Mouse (Mus musculus): ENCODE data around the gene Macrod2. TPM values are rescaled to one million over a fixed set of nuclear protein-coding genes. Genes with fewer than 3 reads are reported as not detected.

Macrod2 gene
- polyA plus RNA-seq, 1 experiment from 2014 or later, result 38.0 TPM

DNA sequence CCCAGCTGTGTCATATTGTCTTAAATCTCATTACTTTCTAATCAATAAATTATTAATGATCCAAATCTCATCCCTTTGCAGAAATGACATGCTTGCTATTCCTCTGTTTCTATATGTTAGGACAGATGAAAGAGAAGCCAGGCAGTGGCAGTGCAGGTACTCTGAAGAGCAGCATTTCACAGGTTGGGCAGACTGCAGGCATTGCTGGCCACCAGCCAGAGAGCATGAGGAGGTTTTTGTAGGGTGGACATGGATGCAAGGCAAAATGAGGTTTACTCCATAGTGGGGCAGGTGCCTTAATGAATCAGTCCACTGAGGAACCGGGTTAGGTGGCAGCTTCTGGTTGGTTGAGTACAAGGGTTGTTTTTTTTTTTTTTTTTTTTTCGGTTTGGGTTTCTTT, 1778.9 kb downstream of the Macrod2 start:
- 80% methylated on average over 2 of the region's 2 CpGs for WGBS
- Histone ChIP-seq H3K4me1 (replicated peaks) (no peaks in the 10 kb centered on the region), H3K36me3 (no peaks in the 10 kb centered on the region), H3K9me3 (no peaks in the 10 kb centered on the region), H3K27ac (no peak overlapping the region), H3K27me3 (ENCODE audit: insufficient read depth, poor library complexity, severe bottlenecking) (no peaks in the 10 kb centered on the region), H3K4me3 (no peak overlapping the region)
- no peak for DNase-seq (ENCODE audit: low spot score)

DNA sequence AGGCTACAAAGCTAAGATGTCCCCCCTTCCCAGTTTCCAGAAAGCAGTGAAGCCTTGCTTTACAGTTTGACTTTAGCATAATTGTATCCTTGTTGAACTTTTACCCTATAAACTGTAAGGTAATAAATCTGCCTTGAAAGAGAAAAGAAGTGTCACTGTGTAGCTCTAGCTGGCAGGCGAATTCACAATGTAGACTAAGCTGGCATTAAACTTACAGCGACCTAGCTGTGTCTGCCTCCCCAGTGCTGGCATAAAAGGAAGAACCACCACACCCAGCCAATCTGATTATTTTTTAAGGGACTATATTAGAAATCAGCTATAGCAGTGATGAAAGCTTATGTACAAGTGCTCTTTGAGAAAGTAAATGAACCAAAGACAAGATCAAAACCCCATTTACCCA, 1791.8 kb downstream of the Macrod2 start:
- Histone ChIP-seq H3K27ac (no peak overlapping the region), H3K4me1 (replicated peaks) (peaks cover 13% of the 10 kb centered on the region), H3K9me3 (no peaks in the 10 kb centered on the region), H3K27me3 (ENCODE audit: insufficient read depth, poor library complexity, severe bottlenecking) (no peaks in the 10 kb centered on the region), H3K4me3 (no peak overlapping the region), H3K36me3 (no peaks in the 10 kb centered on the region)
- 72% methylated on average over 2 of the region's 2 CpGs for WGBS
- DNase-seq (ENCODE audit: low spot score), result no peak

DNA sequence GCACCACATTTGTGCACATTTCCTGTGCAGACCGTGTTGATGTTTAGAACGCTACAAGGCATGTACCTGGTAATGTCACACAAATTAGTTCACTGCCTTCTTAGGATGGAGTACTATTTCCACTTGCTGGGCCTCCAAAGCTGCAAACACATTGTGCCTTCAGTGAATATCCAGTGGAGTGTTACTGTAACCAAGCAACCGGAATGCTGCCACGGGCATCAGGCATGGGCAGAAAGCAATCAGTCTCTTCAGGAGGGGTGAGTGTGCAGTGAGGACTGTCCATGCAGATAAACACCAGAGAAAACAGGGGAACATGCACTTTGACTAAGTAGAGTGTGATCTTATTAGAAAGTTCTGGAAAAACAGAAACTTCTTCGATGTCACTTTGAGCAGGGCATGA, 1792.3 kb downstream of the Macrod2 start:
- Histone ChIP-seq H3K27me3 (ENCODE audit: insufficient read depth, poor library complexity, severe bottlenecking) (no peaks in the 10 kb centered on the region), H3K27ac (no peak overlapping the region)

DNA sequence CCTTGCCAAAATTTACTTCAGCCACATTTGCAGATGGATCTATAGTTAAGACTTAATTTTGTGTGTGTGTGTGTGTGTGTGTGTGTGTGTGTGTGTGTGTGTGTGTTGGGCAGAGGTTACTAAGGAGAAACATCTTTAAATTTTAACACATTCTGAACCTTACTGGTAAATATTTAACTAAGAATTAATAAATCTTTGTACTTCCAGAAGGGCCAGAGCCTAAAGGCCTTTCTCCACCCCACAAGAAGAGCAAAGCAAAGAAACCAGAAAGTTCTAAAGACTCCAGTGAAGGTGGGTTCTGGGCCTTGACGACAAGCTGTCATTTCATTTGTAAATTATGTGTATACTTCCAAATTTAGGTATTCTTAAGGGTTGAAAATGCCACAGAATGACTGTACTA, 1822.3 kb downstream of the Macrod2 start:
- Histone ChIP-seq H3K27me3 (ENCODE audit: insufficient read depth, poor library complexity, severe bottlenecking) (no peaks in the 10 kb centered on the region), H3K9me3 (no peaks in the 10 kb centered on the region), H3K36me3 (no peaks in the 10 kb centered on the region), H3K4me1 (replicated peaks) (no peaks in the 10 kb centered on the region), H3K27ac (no peak overlapping the region), H3K4me3 (no peak overlapping the region)
- no peak for DNase-seq (ENCODE audit: low spot score)
- 87% methylated on average over 1 of the region's 1 CpGs for WGBS

More for the DNA sequence above, 1792.3 kb downstream of the Macrod2 start:
- DNase-seq (ENCODE audit: low spot score), result peak; percentile 39
- Histone ChIP-seq H3K4me1 (replicated peaks) (peaks cover 13% of the 10 kb centered on the region), H3K9me3 (no peaks in the 10 kb centered on the region), H3K36me3 (no peaks in the 10 kb centered on the region), H3K4me3 (no peak overlapping the region)
- 43% methylated on average over 5 of the region's 5 CpGs for WGBS

DNA sequence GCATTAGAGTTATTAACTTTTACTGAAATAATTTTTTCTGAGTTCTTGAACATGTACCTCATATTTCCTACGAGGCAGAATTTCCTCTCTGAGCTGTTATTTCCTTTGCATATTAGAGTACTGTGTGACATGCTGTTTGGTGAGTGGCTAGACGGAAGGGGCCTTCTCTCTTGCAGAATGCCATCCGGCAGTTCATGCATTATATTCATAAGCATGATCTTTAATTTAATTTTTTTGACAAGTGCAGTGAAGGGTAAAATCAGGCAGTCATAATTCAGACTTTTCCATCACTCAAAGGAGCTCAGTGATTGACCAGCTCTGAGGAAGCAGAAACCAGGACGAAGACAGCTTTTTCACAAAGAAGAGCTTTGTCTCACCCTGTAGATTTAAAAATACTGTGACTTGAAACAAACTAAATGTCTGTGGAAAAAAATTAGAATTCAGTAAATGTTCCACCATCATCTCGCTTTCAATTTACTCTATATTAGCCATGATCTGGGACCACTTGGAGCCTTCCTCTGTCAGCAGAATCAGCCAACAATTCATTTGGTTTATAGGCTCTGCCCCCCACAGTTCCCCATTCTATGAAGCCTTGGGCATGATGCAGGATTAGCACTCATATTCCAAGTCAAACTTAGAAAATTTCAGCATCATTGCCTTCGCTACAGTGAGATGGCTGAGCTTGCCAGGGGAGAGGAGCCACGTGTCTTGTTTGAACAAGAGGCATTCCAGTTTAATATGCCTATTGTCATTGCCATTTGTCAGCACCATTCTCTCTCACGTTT, 1827.2 kb downstream of the Macrod2 start:
- no peak for DNase-seq (ENCODE audit: low spot score)
- Histone ChIP-seq H3K4me3 (no peak overlapping the region), H3K27me3 (ENCODE audit: insufficient read depth, poor library complexity, severe bottlenecking) (no peaks in the 10 kb centered on the region), H3K4me1 (replicated peaks) (no peaks in the 10 kb centered on the region), H3K9me3 (no peaks in the 10 kb centered on the region), H3K36me3 (no peaks in the 10 kb centered on the region), H3K27ac (no peak overlapping the region)
- 83% methylated on average over 8 of the region's 8 CpGs for WGBS

DNA sequence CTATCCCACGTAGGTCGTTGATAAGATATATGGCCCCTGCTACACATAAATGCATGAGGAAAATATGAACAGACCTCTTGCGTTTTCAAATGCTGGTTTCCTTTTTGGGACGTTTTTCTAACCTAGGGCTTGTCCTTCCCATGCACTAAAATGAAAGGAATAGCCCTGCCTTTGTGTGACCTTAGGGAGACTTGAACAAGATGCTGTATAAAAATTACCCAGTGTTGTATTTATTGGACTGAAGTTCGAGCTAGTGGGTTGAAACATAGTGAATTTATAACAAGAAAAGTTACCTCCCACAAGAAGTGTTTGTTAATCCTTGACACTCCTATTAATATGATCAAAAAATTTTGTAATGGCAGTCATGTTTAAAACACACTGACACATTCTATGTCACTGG, 1827.8 kb downstream of the Macrod2 start:
- Histone ChIP-seq H3K9me3 (no peaks in the 10 kb centered on the region), H3K4me1 (replicated peaks) (no peaks in the 10 kb centered on the region), H3K4me3 (no peak overlapping the region), H3K27me3 (ENCODE audit: insufficient read depth, poor library complexity, severe bottlenecking) (no peaks in the 10 kb centered on the region), H3K27ac (no peak overlapping the region), H3K36me3 (no peaks in the 10 kb centered on the region)
- WGBS, result 83% methylated on average over 5 of the region's 5 CpGs
- no peak for DNase-seq (ENCODE audit: low spot score)

DNA sequence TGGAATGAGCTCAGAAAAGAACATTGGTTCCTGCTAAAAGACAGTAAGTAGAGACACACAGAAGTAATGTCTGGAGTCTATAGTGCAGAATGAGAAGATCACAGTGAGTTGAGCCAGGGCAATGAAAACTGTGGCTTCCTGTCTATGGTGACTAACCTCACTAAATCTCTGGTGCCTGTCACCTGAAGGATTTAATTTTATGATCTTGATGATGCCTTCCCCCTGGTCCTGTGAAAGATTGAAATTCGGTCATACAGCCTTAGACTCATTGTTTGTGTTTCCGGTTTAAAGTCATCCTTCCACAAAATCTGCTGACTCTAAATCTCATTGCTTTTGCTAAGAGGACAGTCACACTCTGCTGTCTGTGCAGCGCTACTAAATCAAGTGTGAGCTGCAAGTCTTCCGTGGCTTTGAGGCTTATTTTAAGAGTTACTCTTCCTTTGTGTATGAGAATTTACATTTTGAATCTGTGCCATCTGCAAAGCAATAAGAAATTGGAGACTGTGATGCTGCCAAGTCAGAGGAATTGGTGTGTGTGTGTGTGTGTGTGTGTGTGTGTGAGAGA, 1836.0 kb downstream of the Macrod2 start:
- H3K36me3 ChIP-seq, result no peaks in the 10 kb centered on the region
- no peak overlapping the region for H3K4me3 ChIP-seq
- H3K9me3 ChIP-seq, result no peaks in the 10 kb centered on the region
- no peaks in the 10 kb centered on the region for H3K27me3 ChIP-seq (ENCODE audit: insufficient read depth, poor library complexity, severe bottlenecking)
- no peak overlapping the region for H3K27ac ChIP-seq
- no peaks in the 10 kb centered on the region for H3K4me1 ChIP-seq (replicated peaks)
- WGBS, result 86% methylated on average over 4 of the region's 4 CpGs
- no peak for DNase-seq (ENCODE audit: low spot score)

DNA sequence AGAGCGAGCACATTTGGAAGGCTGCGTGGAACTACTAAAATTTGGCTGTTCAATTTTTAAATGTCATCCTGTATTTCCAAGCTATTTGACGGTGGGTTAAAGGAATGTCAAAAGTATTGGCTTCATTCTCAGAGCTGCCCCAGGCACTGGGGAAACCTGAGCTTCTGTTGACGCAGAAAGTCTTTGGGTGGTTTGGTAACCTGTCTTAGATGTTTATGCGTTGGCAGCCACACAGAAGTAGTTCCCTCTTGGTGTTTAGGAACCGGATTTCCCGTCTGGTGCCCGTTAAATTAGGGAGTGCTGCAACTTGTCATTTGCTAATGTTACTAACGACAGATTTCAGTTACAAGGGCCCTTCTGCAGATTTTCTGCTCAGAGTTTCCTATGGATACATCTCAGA, 1837.7 kb downstream of the Macrod2 start:
- H3K4me3 ChIP-seq, result no peak overlapping the region
- DNase-seq (ENCODE audit: low spot score), result no peak
- 80% methylated on average over 9 of the region's 9 CpGs for WGBS
- no peak overlapping the region for H3K27ac ChIP-seq
- H3K9me3 ChIP-seq, result no peaks in the 10 kb centered on the region
- no peaks in the 10 kb centered on the region for H3K27me3 ChIP-seq (ENCODE audit: insufficient read depth, poor library complexity, severe bottlenecking)
- H3K36me3 ChIP-seq, result no peaks in the 10 kb centered on the region
- H3K4me1 ChIP-seq (replicated peaks), result no peaks in the 10 kb centered on the region

DNA sequence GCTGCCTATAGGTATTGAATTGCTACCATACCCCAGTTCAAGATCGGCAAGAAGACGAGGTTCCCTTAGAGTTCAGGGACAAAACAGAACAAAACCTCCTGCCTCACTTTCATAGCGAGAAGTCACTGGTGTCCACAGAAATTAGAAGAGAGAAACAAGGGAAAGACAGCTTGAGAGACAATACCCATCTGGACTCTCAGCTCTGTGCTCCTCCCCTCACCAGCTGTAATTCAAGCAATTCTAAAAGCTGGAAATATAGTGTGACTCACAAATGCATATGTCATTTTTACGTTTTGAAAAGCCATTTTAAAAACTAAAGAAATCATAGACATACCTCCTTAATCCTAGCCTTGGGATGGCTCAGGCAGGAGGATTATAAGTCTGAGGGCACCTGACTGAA, 1848.4 kb downstream of the Macrod2 start:
- no peak for DNase-seq (ENCODE audit: low spot score)
- no peaks in the 10 kb centered on the region for H3K4me1 ChIP-seq (replicated peaks)
- WGBS, result 92% methylated on average over 4 of the region's 4 CpGs
- no peaks in the 10 kb centered on the region for H3K27me3 ChIP-seq (ENCODE audit: insufficient read depth, poor library complexity, severe bottlenecking)
- no peaks in the 10 kb centered on the region for H3K36me3 ChIP-seq
- H3K4me3 ChIP-seq, result no peak overlapping the region
- no peak overlapping the region for H3K27ac ChIP-seq
- H3K9me3 ChIP-seq, result no peaks in the 10 kb centered on the region

DNA sequence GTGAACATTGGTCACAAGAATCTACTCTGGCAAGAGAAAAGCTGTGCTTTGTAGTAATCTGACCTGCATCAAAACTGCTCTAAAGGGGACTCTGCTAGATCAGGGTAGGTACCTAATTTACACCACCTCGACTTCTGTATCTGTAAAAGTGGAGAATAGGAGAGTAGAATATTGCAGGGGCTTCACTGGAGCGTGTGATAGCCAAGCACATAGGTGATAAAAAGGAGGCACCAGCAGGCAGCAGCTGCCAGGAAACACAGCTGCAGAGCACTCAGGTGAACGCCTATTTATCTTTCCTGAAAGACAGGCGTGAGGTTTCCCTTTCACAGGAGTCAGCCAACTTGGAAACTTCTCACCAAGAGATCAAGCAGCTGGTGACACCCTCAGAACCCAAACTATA, 1855.3 kb downstream of the Macrod2 start:
- H3K4me3 ChIP-seq, result no peak overlapping the region
- no peaks in the 10 kb centered on the region for H3K9me3 ChIP-seq
- no peaks in the 10 kb centered on the region for H3K36me3 ChIP-seq
- no peaks in the 10 kb centered on the region for H3K27me3 ChIP-seq (ENCODE audit: insufficient read depth, poor library complexity, severe bottlenecking)
- H3K27ac ChIP-seq, result no peak overlapping the region
- H3K4me1 ChIP-seq (replicated peaks), result 0 out of 2 replicates have a peak, but pooled peaks cover 3% of the 10 kb centered on the region
- 74% methylated on average over 4 of the region's 4 CpGs for WGBS
- no peak for DNase-seq (ENCODE audit: low spot score)

DNA sequence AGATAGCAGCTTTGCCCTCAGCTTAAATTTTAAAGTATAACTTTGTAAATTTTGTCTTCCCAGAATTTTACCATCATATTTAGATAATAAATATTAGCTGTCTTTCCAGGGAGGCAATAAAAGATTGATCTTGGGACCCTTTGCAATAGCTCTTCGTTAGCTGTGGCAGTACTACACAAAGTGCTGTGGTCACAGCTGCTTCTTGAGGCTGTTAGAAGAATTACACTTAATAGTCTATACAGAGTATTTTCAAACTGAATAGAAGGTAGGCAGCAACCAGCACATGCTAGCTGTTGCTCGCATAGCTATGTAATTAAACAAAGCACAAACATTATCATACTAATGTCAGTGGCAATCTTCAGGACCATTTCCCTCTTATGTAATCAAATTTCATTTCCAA, 1856.4 kb downstream of the Macrod2 start:
- no peaks in the 10 kb centered on the region for H3K27me3 ChIP-seq (ENCODE audit: insufficient read depth, poor library complexity, severe bottlenecking)
- 0 out of 2 replicates have a peak, but pooled peaks cover 3% of the 10 kb centered on the region for H3K4me1 ChIP-seq (replicated peaks)
- no peak for DNase-seq (ENCODE audit: low spot score)
- no peaks in the 10 kb centered on the region for H3K36me3 ChIP-seq
- 90% methylated on average over 2 of the region's 2 CpGs for WGBS
- no peaks in the 10 kb centered on the region for H3K9me3 ChIP-seq
- H3K4me3 ChIP-seq, result no peak overlapping the region
- no peak overlapping the region for H3K27ac ChIP-seq

DNA sequence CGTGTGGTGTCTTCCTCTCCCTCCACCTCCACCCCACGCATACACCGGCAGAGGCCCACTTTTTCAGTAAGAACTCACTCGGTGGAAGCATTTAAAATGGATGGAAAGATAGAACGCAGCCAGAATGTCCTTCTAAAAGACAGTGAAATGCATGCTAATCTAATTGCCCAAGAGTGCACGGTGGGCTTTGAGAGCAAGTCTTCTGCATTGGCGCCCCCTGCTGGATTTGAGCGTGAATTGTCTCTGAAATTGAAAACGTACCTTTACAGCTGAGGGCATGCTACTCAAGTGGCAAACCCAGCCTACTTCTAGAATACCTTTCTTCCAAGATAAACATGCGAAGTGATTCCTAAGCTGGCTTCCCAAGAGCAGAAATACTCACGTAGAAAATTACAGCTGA, 1858.8 kb downstream of the Macrod2 start:
- no peak overlapping the region for H3K4me3 ChIP-seq
- 0 out of 2 replicates have a peak, but pooled peaks cover 3% of the 10 kb centered on the region for H3K4me1 ChIP-seq (replicated peaks)
- 23% methylated on average over 11 of the region's 11 CpGs for WGBS
- DNase-seq (ENCODE audit: low spot score), result peak; percentile 79
- H3K36me3 ChIP-seq, result no peaks in the 10 kb centered on the region
- H3K9me3 ChIP-seq, result no peaks in the 10 kb centered on the region
- H3K27me3 ChIP-seq (ENCODE audit: insufficient read depth, poor library complexity, severe bottlenecking), result no peaks in the 10 kb centered on the region
- H3K27ac ChIP-seq, result peak overlapping the region; percentile 62; the same call in 1 of the 2 replicates

DNA sequence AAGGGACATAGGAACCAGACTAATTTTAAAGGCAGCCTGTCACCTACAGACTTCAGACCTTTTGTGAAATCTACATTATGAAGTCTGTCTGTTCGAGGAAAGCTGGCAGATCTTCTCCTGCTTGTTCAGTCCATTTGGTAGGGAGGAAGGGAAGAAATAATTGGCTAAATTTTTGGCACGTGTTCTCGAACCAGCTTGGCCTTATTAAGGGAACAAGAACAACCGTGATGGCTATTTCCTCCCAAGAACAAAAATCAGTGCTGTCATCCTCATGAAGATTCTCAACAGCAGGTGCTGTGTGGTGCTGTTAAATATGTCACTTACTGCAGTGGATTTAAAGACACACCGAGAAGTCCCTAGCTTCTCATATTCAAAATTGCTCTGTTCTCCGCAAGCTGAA, 1859.5 kb downstream of the Macrod2 start:
- WGBS, result 89% methylated on average over 6 of the region's 6 CpGs
- no peak overlapping the region for H3K4me3 ChIP-seq
- DNase-seq (ENCODE audit: low spot score), result no peak
- H3K27ac ChIP-seq, result no peak overlapping the region
- H3K27me3 ChIP-seq (ENCODE audit: insufficient read depth, poor library complexity, severe bottlenecking), result no peaks in the 10 kb centered on the region
- 0 out of 2 replicates have a peak, but pooled peaks cover 3% of the 10 kb centered on the region for H3K4me1 ChIP-seq (replicated peaks)
- no peaks in the 10 kb centered on the region for H3K9me3 ChIP-seq
- no peaks in the 10 kb centered on the region for H3K36me3 ChIP-seq

All from hindbrain, embryonic 10.5 days (tissue).